28 mouse cellular contexts compared by ENCODE assay signal in genomic region chr2:101548866-101549265, GRCm38 (mm10).
"Had no signal": no experiment of that assay in that cellular context is flagged by ENCODE, and none has a peak within 500 bp of the region (broad histone marks: within the 10 kb centered on the region; RNA-seq: fewer than 3 reads in every experiment).

No protein-coding gene starts in this region.

- H3K27ac ChIP-seq: heart, embryonic 13.5 days; heart, embryonic 15.5 days; hindbrain, embryonic 10.5 days; hindbrain, embryonic 12.5 days; hindbrain, embryonic 13.5 days; hindbrain, embryonic 14.5 days; hindbrain, embryonic 15.5 days; hindbrain, postnatal 0 days; intestine, embryonic 15.5 days; kidney, embryonic 15.5 days; kidney, postnatal 0 days; layer of hippocampus, adult 2 months; left cerebral cortex, adult 2 months had no signal

- H3K9me3 ChIP-seq: heart, embryonic 12.5 days; heart, embryonic 13.5 days; heart, embryonic 15.5 days; hindbrain, embryonic 10.5 days; hindbrain, embryonic 12.5 days; hindbrain, embryonic 13.5 days; hindbrain, embryonic 15.5 days; intestine, embryonic 15.5 days; kidney, embryonic 15.5 days had no signal

- H3K4me3 ChIP-seq: heart, embryonic 12.5 days; heart, embryonic 13.5 days; heart, embryonic 15.5 days; hindbrain, embryonic 10.5 days; hindbrain, embryonic 12.5 days; hindbrain, embryonic 13.5 days; hindbrain, embryonic 15.5 days; intestine, embryonic 15.5 days; kidney, embryonic 15.5 days; layer of hippocampus, adult 2 months; left cerebral cortex, adult 2 months had no signal

- H3K4me1 ChIP-seq: heart, embryonic 12.5 days; heart, embryonic 13.5 days; heart, embryonic 15.5 days; hindbrain, embryonic 10.5 days; hindbrain, embryonic 12.5 days; hindbrain, embryonic 15.5 days; intestine, embryonic 15.5 days had no signal

- H3K27me3 ChIP-seq: heart, embryonic 12.5 days; heart, embryonic 13.5 days; heart, embryonic 15.5 days; hindbrain, embryonic 12.5 days; hindbrain, embryonic 13.5 days; hindbrain, embryonic 15.5 days; intestine, embryonic 15.5 days; kidney, embryonic 15.5 days had no signal

- DNase-seq: heart, postnatal 10 days; heart, postnatal 4 days; kidney, adult 11 months; kidney, adult 18-20 months; kidney, adult 2 months; kidney, adult 8-10 months; kidney, adult 9 months; kidney, postnatal 10 days; kidney, postnatal 14 days; kidney, postnatal 25 days; kidney, postnatal 36 days; kidney, postnatal 4 days; layer of hippocampus, adult 9-11 months; layer of hippocampus, postnatal 36 days had no signal

- H3K36me3 ChIP-seq: heart, embryonic 12.5 days; heart, embryonic 13.5 days; heart, embryonic 15.5 days; hindbrain, embryonic 10.5 days; hindbrain, embryonic 12.5 days; hindbrain, embryonic 13.5 days; hindbrain, embryonic 15.5 days; intestine, embryonic 15.5 days; kidney, embryonic 15.5 days had no signal
